Mouse (Mus musculus) common myeloid progenitor, adult 5-6 weeks (primary cell): ENCODE data around the gene Prr5l. TPM values are rescaled to one million over a fixed set of nuclear protein-coding genes. Genes with fewer than 3 reads are reported as not detected.

Experiments
- ATAC-seq: replicated peaks from 2 replicates; pipeline ENCODE4 v1.8.0; 2016; ENCODE audit warnings: low read depth, mild to moderate bottlenecking, moderate TSS enrichment, inconsistent platforms; ENCODE audit not compliant: poor library complexity, severe bottlenecking
- total RNA-seq: library from RNA; stranded (forward); fragments of 200-1000, 187-1606 nt; gene quantifications from 2 replicates; pipeline ENCODE4 v1.2.3, GENCODE M21; 2017

Gene Prr5l
- total RNA-seq, 1 experiment from 2014 or later: 0.05 TPM

DNA sequence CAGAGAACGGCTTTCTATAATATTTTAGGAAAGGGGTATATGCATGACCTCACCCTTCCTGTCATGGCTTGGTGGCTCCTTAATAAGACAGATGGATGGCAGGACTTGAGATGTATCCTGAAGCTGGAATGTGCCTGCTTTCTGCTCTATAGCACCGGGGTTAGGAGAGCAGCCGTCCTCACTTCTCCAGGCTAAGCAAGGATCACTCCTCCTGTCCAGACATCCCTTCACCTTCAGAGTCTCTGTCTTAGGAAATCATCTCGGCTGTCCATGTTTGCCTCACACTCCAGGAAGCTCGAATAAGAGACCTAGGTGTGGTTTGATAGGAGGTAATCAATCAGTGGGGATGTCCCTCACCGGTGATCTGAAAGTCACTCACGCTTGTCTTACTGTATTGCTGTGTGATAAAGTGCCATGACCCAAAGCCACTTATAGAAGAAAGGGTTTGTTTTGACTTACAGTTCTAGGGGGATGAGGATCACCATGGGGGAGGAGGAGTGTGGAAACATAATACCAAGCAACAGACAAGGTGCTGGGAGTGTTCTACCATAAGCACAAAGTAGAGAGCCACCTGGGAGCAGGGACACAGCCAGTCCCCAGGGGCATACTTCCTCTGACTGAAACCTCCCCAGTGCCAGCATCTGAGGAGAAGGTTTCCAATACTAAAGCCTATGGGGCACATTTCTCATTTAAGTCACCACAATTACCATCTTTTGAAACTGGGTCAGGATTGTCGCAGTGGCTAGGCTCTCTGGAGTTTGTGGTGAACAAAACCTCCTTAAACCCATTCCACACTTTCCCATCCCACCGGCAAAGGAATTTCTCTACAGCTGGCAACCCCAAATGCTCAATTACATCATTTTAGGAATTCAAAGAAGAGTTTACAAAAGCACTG is 57.4 kb downstream of the Prr5l start:
- no peak for ATAC-seq

DNA sequence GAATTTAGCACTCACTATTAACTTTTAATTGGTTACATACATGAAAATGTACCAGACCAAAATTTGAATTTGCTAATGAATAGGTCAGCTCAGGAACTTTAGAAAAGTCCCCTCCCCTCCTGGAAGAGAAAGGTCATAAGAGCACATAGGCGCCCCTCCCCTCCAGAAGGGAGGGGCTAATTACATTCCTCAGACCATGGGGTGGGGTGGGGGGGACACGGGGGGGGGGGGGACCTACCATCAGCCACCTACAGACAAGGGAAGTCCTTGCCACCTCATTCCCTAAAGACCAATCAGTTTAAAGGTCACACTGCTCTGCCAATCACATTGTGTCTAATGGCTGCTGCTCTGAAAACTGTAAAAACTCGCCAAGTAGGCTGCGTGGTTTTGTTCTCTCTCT is 59.0 kb downstream of the Prr5l start:
- ATAC-seq: no peak

DNA sequence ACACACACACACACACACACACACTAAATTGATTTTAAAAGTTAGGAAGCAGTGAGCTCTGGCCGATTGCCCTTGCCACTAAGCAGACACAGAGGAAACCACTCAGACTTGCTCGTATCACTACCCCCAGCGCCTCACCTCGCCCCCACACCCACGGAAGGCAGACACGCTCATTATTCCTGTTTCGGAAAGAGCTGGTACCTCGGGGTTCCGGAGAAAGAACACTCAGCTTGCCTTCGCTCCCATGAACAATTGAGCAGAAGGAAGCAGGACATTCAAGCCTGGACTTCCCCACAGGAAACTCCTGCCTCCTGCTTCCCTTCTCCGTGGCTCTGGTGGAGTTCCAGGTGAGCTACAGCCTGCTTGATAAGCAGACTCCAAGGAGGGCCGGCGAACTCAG is 60.0 kb downstream of the Prr5l start:
- peak; percentile 47; the same call in 1 of the 2 replicates for ATAC-seq

DNA sequence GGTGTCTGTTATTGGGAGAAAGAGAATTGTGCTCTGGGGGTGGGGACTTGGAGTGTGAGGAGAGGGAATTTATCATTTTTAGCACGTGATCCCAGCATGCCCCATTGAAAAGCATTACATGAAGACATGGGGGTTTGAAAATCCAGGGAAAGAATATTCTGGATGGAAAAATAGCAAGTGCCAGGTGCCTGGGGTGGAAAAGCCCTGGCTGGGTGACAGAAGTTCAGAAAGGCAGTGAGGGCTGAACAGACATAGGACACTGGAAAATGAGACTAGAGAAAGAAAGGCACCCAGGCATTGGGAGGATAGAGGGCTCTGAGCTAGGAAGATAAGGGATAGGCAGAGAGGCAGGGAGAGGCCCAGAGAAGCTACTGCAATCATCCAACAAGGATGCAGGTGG is 62.0 kb downstream of the Prr5l start:
- ATAC-seq: no peak

DNA sequence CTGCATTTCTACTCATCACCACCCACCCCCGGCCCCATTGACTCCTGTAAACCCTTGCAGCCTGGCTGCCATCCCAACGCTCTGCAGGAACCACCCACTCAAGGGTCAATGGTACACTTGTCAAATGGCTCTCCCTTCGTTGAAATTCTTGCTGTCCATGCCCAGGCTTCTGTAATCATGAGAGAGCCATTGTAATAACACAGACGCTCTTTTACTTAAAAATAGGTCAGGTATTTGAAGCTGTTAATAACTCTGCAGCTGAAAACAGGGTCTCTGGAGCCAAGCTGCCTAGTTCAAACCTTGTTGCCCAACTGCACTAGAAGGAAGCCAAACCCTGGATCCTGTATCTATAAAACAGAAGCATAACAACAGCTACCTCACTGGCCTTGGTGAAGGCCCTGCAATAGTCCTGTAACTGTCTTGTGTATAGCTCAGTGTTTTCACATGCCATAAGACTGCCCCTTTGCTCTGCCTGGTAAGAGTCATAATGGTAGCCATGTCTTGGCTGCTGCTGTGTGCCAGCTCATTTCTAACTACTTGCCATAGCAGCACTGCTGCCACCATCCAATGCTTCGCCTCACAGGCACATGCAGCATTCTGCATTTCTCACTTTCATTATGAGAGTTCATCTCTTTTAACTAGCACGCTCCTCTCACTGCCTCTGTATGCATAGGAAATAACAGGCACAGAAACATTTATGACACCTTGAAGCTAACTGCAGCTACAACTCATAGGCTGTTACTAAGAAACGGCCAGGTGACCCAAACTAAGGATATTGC is 63.7 kb downstream of the Prr5l start:
- no peak for ATAC-seq

GRCm38 (mm10) chr2:101816646-101817308 is 66.0 kb downstream of the Prr5l start:
- no peak for ATAC-seq

DNA sequence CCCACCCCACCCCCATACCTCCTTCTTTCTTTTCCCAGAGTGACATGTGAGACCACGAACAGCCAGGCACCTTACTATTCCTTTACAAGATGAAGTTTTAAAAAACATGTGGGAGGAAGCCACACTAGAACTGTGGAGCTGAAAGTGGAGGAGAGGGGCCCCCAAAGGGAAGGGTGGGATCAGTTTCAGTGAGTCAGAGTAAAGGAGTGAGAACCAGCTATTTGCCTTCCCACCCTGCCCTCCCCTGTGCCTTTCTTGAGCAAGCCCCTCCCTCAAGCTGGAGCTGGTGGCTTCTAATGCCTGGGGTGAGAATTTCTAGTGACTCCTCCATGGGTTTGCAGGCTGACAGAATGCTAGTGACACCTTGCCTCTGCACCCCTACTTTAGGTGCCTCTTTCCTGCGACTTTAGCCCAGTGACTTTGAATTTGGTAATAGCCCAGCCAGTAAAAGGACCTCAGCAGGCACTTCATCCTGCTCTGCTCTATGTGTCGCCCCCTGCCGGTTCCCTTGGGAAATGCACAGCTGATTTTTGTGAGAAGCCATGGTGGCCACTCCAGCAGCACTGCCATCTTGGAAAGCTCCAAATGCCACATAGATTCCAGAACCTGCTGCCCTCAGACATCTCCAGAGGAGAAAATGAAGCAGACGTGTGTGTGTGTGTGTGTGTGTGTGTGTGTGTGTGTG is 67.4 kb downstream of the Prr5l start:
- ATAC-seq: peak; percentile 63; the same call in 1 of the 2 replicates

DNA sequence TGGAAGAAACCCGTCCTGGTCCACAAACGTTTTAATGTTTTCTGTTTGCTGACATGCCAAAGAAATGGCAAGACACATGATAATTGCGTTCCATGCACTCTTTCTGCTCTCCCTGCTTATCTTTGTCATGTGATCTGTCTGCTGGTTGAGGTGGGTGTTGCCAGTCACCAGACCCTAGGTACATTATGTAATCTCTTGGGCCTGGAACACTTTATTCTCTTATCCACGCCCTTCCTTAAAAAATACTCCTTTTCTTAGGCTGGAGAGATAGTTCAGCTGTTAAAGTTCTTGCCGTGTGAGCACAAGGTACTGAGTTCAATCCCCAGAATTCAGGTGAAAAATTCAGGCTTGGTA is 68.6 kb downstream of the Prr5l start:
- no peak for ATAC-seq

GRCm38 (mm10) chr2:101813581-101814271 is 69.1 kb downstream of the Prr5l start:
- ATAC-seq: no peak

GRCm38 (mm10) chr2:101811925-101812324 is 70.9 kb downstream of the Prr5l start:
- no peak for ATAC-seq

DNA sequence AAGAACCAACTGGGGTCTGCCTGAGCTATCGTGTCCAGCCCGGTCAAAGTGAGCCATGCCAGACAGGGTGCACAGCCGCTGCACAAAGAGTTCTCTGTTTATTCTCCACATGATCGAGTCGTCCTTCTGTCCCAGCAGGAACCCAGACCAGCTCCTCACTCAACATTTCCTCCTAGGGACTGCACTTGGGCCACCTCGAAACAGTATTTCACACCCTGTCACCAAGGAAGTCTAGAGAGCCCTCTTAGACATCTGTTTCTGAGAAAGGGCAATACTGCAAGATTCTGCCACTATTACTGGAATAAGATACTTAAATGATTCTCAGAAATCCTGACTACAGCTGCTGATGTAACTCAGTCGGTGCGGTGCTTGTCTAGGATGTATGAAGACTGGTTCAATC is 72.1 kb downstream of the Prr5l start:
- ATAC-seq: no peak

- no peak for ATAC-seq
These were observed 73.1 kb downstream of the Prr5l start for GRCm38 (mm10) chr2:101809640-101810305.

DNA sequence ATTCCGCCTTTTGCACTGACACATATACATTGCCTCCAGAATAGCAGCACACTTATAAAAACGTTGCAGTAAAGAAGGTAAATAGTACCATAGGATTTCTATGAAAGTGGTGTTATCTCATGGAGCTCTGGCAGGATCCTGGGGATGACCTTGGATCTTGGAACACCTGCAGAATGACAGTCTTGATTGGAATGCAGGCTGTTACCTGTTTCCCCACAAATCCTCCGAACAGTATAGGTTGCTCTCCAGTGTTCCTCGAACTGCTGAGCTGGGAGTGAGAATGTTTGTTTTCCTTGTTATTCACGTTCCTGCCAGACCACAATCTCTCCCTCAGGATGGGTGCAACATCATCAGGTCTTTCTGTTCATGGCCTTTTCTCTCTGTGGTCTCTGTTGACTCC is 75.1 kb downstream of the Prr5l start:
- ATAC-seq: no peak

DNA sequence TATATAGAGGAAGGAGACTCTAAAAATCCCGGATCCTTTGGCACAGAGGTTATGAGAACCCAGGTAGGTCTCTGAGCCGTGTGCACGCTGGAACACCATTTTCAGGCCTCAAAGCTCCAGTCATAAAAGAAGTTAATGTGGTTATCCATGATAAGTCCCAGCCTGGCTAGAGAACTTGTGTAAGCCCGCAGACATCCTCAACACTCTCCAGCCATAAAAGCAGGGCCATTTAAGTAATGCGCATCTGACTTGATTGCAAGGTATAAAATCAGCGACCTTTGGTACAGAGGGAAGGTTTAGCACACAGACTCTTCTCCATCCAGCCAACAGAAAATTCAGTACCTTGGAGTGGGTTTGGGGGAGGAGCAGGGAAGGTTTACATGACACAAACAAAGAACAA is 80.6 kb downstream of the Prr5l start:
- no peak for ATAC-seq

DNA sequence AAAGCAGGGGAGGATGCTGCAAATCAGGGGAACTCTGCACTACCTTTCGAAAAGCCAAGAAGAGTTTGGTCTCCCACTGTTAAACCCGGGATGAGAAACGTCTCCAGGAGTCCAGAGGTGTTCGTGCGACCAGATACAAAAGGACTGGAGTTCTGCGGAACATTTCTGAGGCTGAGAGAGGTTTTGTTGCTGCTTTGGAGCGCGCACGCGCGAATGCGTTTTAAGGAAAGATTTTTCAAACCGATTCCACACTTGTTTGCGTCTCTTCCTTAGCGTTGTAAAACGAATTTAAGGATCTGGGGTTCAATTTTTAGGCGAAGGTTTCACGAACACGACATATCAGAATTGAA is 85.0 kb downstream of the Prr5l start:
- ATAC-seq: no peak

- peak; percentile 27 for ATAC-seq
These were observed 85.5 kb downstream of the Prr5l start for GRCm38 (mm10) chr2:101797166-101797900.

DNA sequence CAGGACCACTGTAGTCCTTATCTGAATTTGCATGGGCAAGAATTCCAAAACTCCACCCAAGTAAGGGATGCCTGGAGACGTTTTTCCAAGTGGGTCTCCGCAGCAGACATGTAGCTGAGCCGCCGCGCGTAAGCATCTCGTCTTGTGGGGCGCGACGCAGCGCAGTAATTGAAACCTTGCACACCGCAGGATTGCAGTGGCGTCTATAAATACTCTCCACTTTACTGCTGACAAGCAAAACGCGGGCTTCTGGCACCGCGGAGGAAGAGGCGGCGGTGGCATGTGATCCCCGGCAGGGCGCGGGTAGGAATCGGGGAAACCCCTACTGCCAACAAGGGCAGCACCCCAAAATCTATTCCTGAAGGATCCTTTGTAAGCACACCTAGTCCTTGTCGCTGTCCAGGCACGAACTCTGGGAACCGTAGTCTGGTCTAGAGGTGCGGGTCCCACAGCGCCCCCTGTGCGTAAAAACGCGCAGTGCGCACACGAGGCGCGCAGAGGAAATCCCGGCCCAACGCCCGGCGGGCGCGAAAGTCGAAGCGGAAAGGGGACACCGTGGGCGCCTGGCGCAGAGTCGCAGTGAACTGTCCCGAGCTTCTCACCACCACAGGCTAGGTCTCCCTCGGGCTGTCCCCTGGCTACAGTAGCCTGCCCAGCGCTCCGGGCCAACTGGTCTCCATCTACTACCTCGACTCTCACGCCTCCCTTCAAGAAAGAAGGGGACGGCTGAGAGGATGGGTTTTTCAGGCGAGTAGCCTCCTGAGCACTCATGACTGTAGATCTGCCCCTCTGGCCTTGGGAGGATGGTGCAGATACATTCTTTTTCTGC is 86.3 kb downstream of the Prr5l start:
- ATAC-seq: peak; percentile 83

- no peak for ATAC-seq
These were observed 90.7 kb downstream of the Prr5l start for GRCm38 (mm10) chr2:101792130-101792529.
